Mouse (Mus musculus): Measurements from ENCODE around the gene Msantd1.
"Not testable (repeated sequence)": the region's sequence is repeated elsewhere in the genome, so short reads cannot be mapped to it uniquely, and the experiment has no call there.

The Msantd1 gene

GRCm38 (mm10) chr5:34907910-34908725 lies at the start of gene Msantd1:
Msantd1 (plus strand) TSS chr5:34908012.
- no peak for DNase-seq

DNA sequence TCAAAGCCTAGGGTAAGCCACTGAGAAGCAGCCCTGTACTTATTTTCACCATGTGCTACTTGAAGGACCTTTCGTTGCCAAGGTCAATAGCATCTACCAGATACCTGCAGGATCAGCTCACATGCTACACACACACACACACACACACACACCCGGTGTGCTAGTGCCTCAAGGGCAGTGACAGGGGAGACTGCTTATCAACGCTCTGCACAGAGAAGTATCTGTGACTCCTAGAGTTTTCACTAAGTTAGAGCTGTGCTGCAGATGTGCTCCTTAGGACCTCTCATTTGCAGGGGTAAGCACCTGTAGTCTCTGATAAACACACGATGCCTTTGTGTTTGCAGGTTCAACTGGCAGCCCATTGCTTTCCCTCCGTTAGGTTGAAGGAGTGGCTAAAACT lies 42.4 kb upstream of the Msantd1 start:
- no peak for DNase-seq

- not testable (repeated sequence) for DNase-seq
Observed at GRCm38 (mm10) chr5:34880307-34880706, 27.5 kb upstream of the Msantd1 start.

DNA sequence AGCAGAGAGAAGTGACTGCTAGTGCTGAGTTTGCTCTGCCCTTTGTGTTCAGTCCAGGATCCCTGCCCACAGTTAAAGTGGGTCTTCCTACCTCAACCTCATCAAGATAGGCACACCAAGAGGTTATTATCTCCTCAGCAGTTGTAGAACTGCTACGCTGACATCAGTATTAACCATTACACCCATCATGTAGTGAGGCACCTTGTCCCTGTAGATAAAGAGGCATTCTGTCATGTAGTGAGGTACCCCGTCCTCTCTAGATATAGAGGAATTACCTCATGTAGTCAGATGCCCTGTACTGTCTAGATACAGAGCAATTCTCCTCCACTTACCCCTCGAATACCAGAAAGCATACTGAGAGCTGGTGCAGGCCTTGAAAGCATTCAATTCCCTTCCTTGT lies 26.8 kb upstream of the Msantd1 start:
- no peak for DNase-seq

DNA sequence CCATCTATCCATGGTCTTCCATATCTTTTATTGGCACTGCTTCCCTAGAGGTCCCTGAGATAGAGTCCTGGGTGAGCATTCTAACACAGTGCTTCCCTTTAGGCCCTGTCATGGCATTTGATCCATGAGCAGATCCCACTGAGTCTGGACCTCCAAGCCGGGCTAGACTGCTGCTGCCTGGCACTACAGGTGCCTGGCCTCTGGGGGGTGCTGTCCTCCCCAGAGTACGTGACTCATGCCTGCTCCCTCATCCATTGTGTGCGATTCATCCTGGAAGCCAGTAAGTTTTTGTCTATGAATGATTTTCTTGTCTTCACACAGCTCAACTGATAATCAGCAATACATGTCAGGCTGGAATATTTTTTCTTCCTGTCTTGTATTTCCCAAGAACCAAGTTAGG lies 22.6 kb upstream of the Msantd1 start:
- peak in 1 of 2 experiments; percentile 13 for DNase-seq

DNA sequence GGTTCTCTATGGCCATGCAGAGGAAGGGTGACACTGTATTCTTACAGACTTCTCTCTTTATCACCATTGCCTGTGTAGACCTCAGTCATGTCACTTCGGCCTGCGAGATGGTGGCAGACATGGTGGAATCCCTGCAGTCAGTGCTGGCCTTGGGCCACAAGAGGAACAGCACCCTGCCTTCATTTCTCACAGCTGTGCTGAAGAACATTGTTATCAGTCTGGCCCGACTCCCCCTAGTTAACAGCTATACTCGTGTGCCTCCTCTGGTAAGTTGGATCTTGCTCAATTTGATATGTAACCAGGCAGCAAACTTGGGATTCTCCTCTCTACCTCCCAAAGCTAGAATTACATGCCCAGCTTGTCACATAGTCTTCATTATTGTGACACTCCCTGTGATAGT lies 18.6 kb upstream of the Msantd1 start:
- DNase-seq: no peak

GRCm38 (mm10) chr5:34896697-34897453 lies 10.9 kb upstream of the Msantd1 start:
- DNase-seq: no peak

DNA sequence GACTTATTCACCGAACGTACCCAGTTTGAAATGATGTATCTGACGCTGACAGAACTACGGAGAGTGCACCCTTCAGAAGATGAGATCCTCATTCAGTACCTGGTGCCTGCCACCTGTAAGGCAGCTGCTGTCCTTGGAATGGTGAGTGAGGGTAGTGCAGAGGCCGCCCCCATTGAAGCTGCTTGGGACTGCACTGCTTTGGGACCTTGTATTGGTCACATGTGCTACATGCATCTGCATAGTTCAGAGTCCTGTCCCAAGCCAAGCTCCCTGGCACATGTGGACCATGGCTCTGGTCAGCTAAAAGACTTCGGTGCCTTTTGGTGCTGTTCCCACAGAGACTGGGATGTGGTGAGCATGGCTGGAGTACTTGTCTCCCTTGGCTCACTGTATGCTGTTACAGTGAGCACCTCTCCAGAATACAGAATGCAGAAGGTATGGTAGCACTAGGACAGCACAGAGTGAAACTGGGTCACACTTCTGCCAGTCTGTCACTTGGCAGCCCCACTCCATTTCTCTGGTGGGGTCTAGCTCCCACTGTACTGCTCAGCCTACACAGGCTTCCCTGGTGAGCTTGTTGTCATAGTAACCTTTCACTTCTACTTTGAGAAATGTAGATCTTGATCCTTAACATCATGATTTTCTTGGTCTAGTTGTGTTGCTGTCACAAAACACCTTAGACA lies 7.9 kb upstream of the Msantd1 start:
- no peak for DNase-seq

DNA sequence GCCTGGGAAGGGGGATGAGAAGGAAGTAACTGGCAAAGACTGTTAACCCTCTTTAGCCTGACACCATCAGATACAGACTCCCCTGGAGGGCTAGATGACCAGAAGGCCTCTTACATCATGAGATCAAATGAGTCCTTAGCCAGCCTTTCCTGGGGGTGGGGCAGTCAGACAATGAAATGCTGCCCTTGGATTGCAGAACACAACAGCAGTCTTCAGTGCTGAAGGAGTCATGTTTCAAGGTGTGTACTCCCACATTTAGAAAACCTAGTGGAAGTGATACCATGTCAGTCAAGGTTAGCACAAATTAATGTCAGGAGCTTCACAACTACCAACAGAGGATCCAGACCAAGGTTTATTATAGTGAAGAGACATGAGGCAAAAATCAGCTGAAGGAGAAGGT lies 5.4 kb upstream of the Msantd1 start:
- no peak for DNase-seq

- peak; percentile 81 to 92 for DNase-seq
Observed at GRCm38 (mm10) chr5:34902811-34903385, 4.9 kb upstream of the Msantd1 start.

GRCm38 (mm10) chr5:34904412-34904811 lies 3.4 kb upstream of the Msantd1 start:
- no peak for DNase-seq

DNA sequence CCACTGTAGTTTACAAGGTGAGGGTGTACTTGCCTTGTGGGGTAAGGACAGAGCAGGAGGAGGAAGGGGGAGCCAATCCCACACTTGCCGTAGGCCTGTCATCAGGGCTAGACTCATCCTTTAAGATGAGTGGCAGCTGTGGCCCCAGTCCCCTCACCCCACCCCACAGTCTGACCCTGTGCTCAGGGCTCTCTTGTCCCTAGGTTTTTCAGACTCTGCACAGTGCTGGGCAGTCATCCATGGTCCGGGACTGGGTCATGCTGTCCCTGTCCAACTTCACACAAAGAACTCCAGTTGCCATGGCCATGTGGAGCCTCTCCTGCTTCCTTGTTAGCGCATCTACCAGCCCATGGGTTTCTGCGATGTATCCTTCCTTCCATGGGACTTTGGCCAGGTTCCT lies 582 bp upstream of the Msantd1 start:
- no peak for DNase-seq

GRCm38 (mm10) chr5:34908726-34909633 lies 1.2 kb downstream of the Msantd1 start:
- DNase-seq: peak; percentile 27 to 71

GRCm38 (mm10) chr5:34909634-34910503 lies 2.1 kb downstream of the Msantd1 start:
- no peak for DNase-seq

- DNase-seq: no peak
Observed at GRCm38 (mm10) chr5:34910504-34910815, 2.6 kb downstream of the Msantd1 start.

GRCm38 (mm10) chr5:34915801-34916200 lies 8.0 kb downstream of the Msantd1 start:
- peak; percentile 72 to 83 for DNase-seq

DNA sequence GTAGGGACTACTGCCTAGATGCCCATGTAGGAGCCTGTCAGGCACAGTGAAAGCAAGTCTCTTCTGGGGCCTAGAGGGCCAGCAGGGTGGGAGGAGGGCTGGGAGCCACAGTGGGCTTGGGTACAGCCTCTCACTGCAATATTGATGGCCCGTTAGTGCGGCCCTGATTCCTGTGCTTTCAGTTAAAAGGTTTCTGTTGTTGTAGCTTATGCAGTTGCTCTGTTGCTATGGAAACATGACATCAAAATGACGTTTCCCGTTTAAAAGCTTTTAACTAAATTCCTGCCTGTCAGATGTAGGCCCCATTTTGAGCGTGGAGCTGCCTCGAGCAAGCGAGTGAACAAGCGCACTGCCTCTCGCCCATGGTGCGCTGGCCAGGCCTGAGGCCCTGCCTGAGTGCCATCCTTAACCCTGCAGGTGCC lies 9.4 kb downstream of the Msantd1 start:
- DNase-seq: no peak

DNA sequence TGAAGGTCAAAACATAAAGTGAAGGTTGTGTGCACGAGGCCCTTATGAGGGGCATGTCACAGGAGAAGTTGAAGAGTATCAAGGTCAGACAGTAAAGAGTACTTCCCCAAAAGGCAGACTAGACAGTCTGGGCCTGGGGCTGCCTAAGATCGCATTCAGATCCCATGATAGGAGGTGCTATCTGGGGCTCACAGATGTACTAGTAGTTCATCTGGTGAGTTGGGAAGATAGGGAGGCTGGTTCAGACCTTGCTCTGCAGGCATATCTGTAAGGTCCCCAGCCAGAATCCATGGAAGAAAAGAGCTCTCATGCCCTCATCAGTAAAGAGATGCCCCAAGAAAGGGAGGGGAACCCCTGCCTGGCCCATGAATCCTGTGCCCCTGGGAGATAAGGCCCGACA lies 11.0 kb downstream of the Msantd1 start:
- no peak for DNase-seq

DNA sequence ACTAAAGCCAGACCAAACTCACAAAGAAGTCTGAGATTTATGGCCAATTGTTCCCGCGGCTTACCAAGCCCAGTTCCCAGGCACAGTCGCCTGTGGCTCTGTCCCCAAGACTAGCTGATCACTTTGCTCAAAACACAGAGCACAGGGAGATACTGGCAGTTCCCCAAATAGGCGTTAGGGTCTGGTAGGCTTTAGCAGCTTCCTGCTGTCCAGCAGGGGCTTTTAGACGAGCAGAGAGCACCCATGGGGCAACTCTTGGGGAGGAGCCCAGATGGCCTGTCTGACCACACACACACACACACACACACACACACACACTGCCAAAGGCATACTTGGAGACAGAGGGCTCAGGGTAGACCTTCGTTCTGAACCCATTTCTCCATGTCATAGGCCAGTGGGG lies 14.7 kb downstream of the Msantd1 start:
- DNase-seq: no peak

GRCm38 (mm10) chr5:34923920-34924319 lies 16.1 kb downstream of the Msantd1 start:
- no peak for DNase-seq

- no peak for DNase-seq
Observed at GRCm38 (mm10) chr5:34924519-34924918, 16.7 kb downstream of the Msantd1 start.

Measured in lung, postnatal 4 days (tissue).